Mouse (Mus musculus) heart, postnatal 0 days (tissue): ENCODE measurements around the gene Atf1. TPM values are rescaled to one million over a fixed set of nuclear protein-coding genes. Genes with fewer than 3 reads are reported as not detected.

ENCODE experiments used
- ATAC-seq: fragments of 200-750 bp; cut with Nextera tagmentation; 2 replicates; pipeline ENCODE4 v1.8.0; 2017; ENCODE audit warnings: low read depth, moderate number of reproducible peaks, moderate library complexity; ENCODE audit not compliant: insufficient read depth
- DNase-seq: peaks from one replicate; pipeline ENCODE4 v3.0.0-alpha.2; 2016; ENCODE audit warnings: low spot score
- H3K27ac ChIP-seq: fragments of 300-500 bp; sonication (generic); 2 replicates; pipeline ENCODE4 v1.5.1; 2014; ENCODE audit warnings: low read depth, mild to moderate bottlenecking
- H3K27me3 ChIP-seq: fragments of 300-500 bp; sonication (generic); 2 replicates; pipeline ENCODE4 v1.6.1; 2014; ENCODE audit warnings: low read length, mixed read lengths; ENCODE audit not compliant: control insufficient read depth, insufficient read depth
- H3K36me3 ChIP-seq: fragments of 300-500 bp; sonication (generic); replicated peaks from 2 replicates; pipeline ENCODE4 v1.6.1; 2014; ENCODE audit warnings: low read length, mixed read lengths; ENCODE audit not compliant: control insufficient read depth, insufficient read depth
- H3K4me1 ChIP-seq: fragments of 300-500 bp; sonication (generic); 2 replicates; pipeline ENCODE4 v1.6.1; 2014; ENCODE audit warnings: antibody characterized with exemption; ENCODE audit not compliant: control insufficient read depth, insufficient read depth
- H3K4me2 ChIP-seq: fragments of 300-500 bp; sonication (generic); 2 replicates; pipeline ENCODE4 v1.6.1; 2014; ENCODE audit warnings: low read depth, mild to moderate bottlenecking, low read length, moderate library complexity
- H3K4me3 ChIP-seq: fragments of 300-500 bp; sonication (generic); 2 replicates; pipeline ENCODE4 v1.5.1; 2014; ENCODE audit warnings: low read depth, low read length
- H3K9ac ChIP-seq: fragments of 300-500 bp; sonication (generic); replicated peaks from 2 replicates; pipeline ENCODE4 v1.6.1; 2014; ENCODE audit warnings: low read depth, low read length, mixed read lengths
- H3K9me3 ChIP-seq: fragments of 300-500 bp; sonication (generic); replicated peaks from 2 replicates; pipeline ENCODE4 v1.6.1; 2016; ENCODE audit warnings: low read length; ENCODE audit not compliant: control insufficient read depth
- CTCF ChIP-seq: IDR thresholded peaks from 2 replicates; pipeline ENCODE4 v1.5.1; 2016; ENCODE audit warnings: antibody characterized with exemption, control low read depth, low read depth
- EP300 ChIP-seq: IDR thresholded peaks from 2 replicates; pipeline ENCODE4 v1.6.1; 2016; ENCODE audit warnings: antibody characterized with exemption, low read depth
- WGBS: fragments of 180-500 bp; shearing (Covaris S2); extraction: QIAGEN DNeasy Blood & Tissue Kit; methylation state at CpG from one replicate; pipeline ENCODE4 v1.1.7; 2014; 5-methylcytosine and 5-hydroxymethylcytosine counted together
- polyA plus RNA-seq: library from polyadenylated mRNA; unstranded; fragments of >200 nt; fragmentation: Nextera tagmentation; extraction: Ambion mirVana; gene quantifications from 2 replicates; pipeline ENCODE4 v1.2.1, GENCODE M21; 2015
- total RNA-seq: library from RNA; depleted of rRNA; stranded (reverse); fragments of >200 nt; gene quantifications from 2 replicates; pipeline ENCODE4 v1.2.3, GENCODE M21; 2014; ENCODE audit warnings: low replicate concordance

The Atf1 gene
- total and polyA plus RNA-seq, 2 experiments from 2014 or later = 33.9 to 51.4 TPM

- WGBS = 94% methylated on average over 5 of the region's 5 CpGs
- Histone ChIP-seq H3K4me1 (0 out of 2 replicates have a peak, but pooled peaks cover 6% of the 10 kb centered on the region), H3K27ac (no peak overlapping the region), H3K4me3 (no peak overlapping the region), H3K9ac (no peak overlapping the region), H3K27me3 (no peaks in the 10 kb centered on the region), H3K9me3 (no peaks in the 10 kb centered on the region), H3K4me2 (no peak overlapping the region), H3K36me3 (peaks cover 94% of the 10 kb centered on the region)
- ATAC-seq = no peak
- DNase-seq = no peak
- TF ChIP-seq EP300 (no peak), CTCF (no peak)
Measured at GRCm38 (mm10) chr15:100188542-100188941, 39.1 kb upstream of the Atf1 start.

GRCm38 (mm10) chr15:100188962-100189404 is 38.6 kb upstream of the Atf1 start:
- no peak overlapping the region for H3K4me3 ChIP-seq
- no peak overlapping the region for H3K4me2 ChIP-seq
- TF ChIP-seq EP300 = no peak
- TF ChIP-seq CTCF = no peak
- peaks cover 95% of the 10 kb centered on the region for H3K36me3 ChIP-seq
- H3K4me1 ChIP-seq = 0 out of 2 replicates have a peak, but pooled peaks cover 6% of the 10 kb centered on the region
- H3K27ac ChIP-seq = no peak overlapping the region
- DNase-seq (no peak), ATAC-seq (no peak)
- no peaks in the 10 kb centered on the region for H3K27me3 ChIP-seq
- H3K9me3 ChIP-seq = no peaks in the 10 kb centered on the region
- H3K9ac ChIP-seq = no peak overlapping the region
- 90% methylated on average over 14 of the region's 14 CpGs for WGBS

GRCm38 (mm10) chr15:100190083-100190482 is 37.5 kb upstream of the Atf1 start:
- TF ChIP-seq CTCF = no peak
- TF ChIP-seq EP300 = no peak
- WGBS = 84% methylated on average over 5 of the region's 5 CpGs
- no peak overlapping the region for H3K9ac ChIP-seq
- 0 out of 2 replicates have a peak, but pooled peaks cover 6% of the 10 kb centered on the region for H3K4me1 ChIP-seq
- no peak overlapping the region for H3K27ac ChIP-seq
- no peak overlapping the region for H3K4me2 ChIP-seq
- no peaks in the 10 kb centered on the region for H3K27me3 ChIP-seq
- peaks cover 96% of the 10 kb centered on the region for H3K36me3 ChIP-seq
- ATAC-seq (no peak), DNase-seq (no peak)
- no peaks in the 10 kb centered on the region for H3K9me3 ChIP-seq
- H3K4me3 ChIP-seq = no peak overlapping the region

GRCm38 (mm10) chr15:100198983-100199745 is 28.5 kb upstream of the Atf1 start:
- Histone ChIP-seq H3K36me3 (peaks cover 48% of the 10 kb centered on the region), H3K9ac (peak overlapping the region; percentile 47; the same call in 1 of the 2 replicates), H3K27me3 (no peaks in the 10 kb centered on the region), H3K4me2 (peak overlapping the region; percentile 61), H3K4me1 (peaks cover 35% of the 10 kb centered on the region), H3K4me3 (peak overlapping the region; percentile 34), H3K9me3 (no peaks in the 10 kb centered on the region), H3K27ac (peak overlapping the region; percentile 100)
- DNase-seq (peak; percentile 90), ATAC-seq (peak; percentile 89)
- 46% methylated on average over 11 of the region's 11 CpGs for WGBS
- TF ChIP-seq CTCF = peak; percentile 50
- TF ChIP-seq EP300 = 0 out of 2 replicates have a peak, but pooled peaks have one; percentile 50

GRCm38 (mm10) chr15:100199790-100200189 is 27.8 kb upstream of the Atf1 start:
- ATAC-seq = peak; percentile 85
- peak overlapping the region; percentile 61 for H3K4me2 ChIP-seq
- TF ChIP-seq EP300 (peak; percentile 60; the same call in 1 of the 2 replicates), CTCF (peak; percentile 41)
- DNase-seq = peak; percentile 94
- no peaks in the 10 kb centered on the region for H3K27me3 ChIP-seq
- H3K36me3 ChIP-seq = peaks cover 47% of the 10 kb centered on the region
- no peaks in the 10 kb centered on the region for H3K9me3 ChIP-seq
- H3K4me3 ChIP-seq = peak overlapping the region; percentile 34
- peak overlapping the region; percentile 100 for H3K27ac ChIP-seq
- peak overlapping the region; percentile 47; the same call in 1 of the 2 replicates for H3K9ac ChIP-seq
- peaks cover 39% of the 10 kb centered on the region for H3K4me1 ChIP-seq
- 22% methylated on average over 3 of the region's 3 CpGs for WGBS
